Mouse (Mus musculus): ENCODE data around the gene Hist1h4k.
"Not testable (repeated sequence)": the region's sequence is repeated elsewhere in the genome, so short reads cannot be mapped to it uniquely, and the experiment has no call there.

Hist1h4k gene

GRCm38 (mm10) chr13:21750159-21751017 lies at the start of gene Hist1h4k:
Hist1h4k (minus strand) TSS chr13:21750505.
- peak; percentile 96 to 98 for DNase-seq (ENCODE audit: low spot score in 2 of 2)

GRCm38 (mm10) chr13:21797163-21797562 lies 46.9 kb upstream of the Hist1h4k start:
- DNase-seq (ENCODE audit: low spot score in 2 of 2), result not testable (repeated sequence)

- DNase-seq (ENCODE audit: low spot score in 2 of 2), result no peak
Measured at GRCm38 (mm10) chr13:21795584-21795983, 45.3 kb upstream of the Hist1h4k start.

- no peak for DNase-seq (ENCODE audit: low spot score in 2 of 2)
Measured at GRCm38 (mm10) chr13:21790601-21791283, 40.4 kb upstream of the Hist1h4k start.

- no peak for DNase-seq (ENCODE audit: low spot score in 2 of 2)
Measured at GRCm38 (mm10) chr13:21789925-21790324, 39.6 kb upstream of the Hist1h4k start.

GRCm38 (mm10) chr13:21787760-21788593 lies 37.7 kb upstream of the Hist1h4k start:
- no peak for DNase-seq (ENCODE audit: low spot score in 2 of 2)

GRCm38 (mm10) chr13:21786899-21787629 lies 36.8 kb upstream of the Hist1h4k start, which contains the start of the genes Hist1h2an and Hist1h2bp:
Hist1h2an (minus strand) TSS chr13:21787218.
Hist1h2bp (plus strand) TSS chr13:21787461.
- DNase-seq (ENCODE audit: low spot score in 2 of 2), result peak; percentile 86 to 91

- peak in 1 of 2 experiments; percentile 32 for DNase-seq (ENCODE audit: low spot score in 2 of 2)
Measured at GRCm38 (mm10) chr13:21786189-21786898, 36.0 kb upstream of the Hist1h4k start.

- DNase-seq (ENCODE audit: low spot score in 2 of 2), result peak in 1 of 2 experiments; percentile 16
Measured at GRCm38 (mm10) chr13:21784311-21784710, 34.0 kb upstream of the Hist1h4k start.

- peak; percentile 64 to 76 for DNase-seq (ENCODE audit: low spot score in 2 of 2)
Measured at GRCm38 (mm10) chr13:21783734-21784161, 33.4 kb upstream of the Hist1h4k start.

GRCm38 (mm10) chr13:21783255-21783617 lies 32.9 kb upstream of the Hist1h4k start, which contains the start of gene Hist1h3i:
Hist1h3i (minus strand) TSS chr13:21783370.
- DNase-seq (ENCODE audit: low spot score in 2 of 2), result peak; percentile 74 to 86

- peak; percentile 58 to 78 for DNase-seq (ENCODE audit: low spot score in 2 of 2)
Measured at GRCm38 (mm10) chr13:21782361-21783254, 32.3 kb upstream of the Hist1h4k start.

GRCm38 (mm10) chr13:21781639-21782038 lies 31.3 kb upstream of the Hist1h4k start:
- DNase-seq (ENCODE audit: low spot score in 2 of 2), result no peak

GRCm38 (mm10) chr13:21781021-21781555 lies 30.8 kb upstream of the Hist1h4k start:
- DNase-seq (ENCODE audit: low spot score in 2 of 2), result peak in 1 of 2 experiments; percentile 15

- DNase-seq (ENCODE audit: low spot score in 2 of 2), result peak; percentile 88 to 95
Measured at GRCm38 (mm10) chr13:21779767-21780731, 29.7 kb upstream of the Hist1h4k start, which contains the start of gene Hist1h1b. Hist1h1b (minus strand) TSS chr13:21780625.

GRCm38 (mm10) chr13:21778814-21779766 lies 28.8 kb upstream of the Hist1h4k start:
- peak; percentile 78 to 87 for DNase-seq (ENCODE audit: low spot score in 2 of 2)

Data from spleen, postnatal 4 days (tissue).